Mouse (Mus musculus): ENCODE data around the gene Dohh. TPM values are rescaled to one million over a fixed set of nuclear protein-coding genes. Genes with fewer than 3 reads are reported as not detected.

Gene Dohh
- total and polyA plus RNA-seq, 3 experiments: 39.6 to 125 (median 54.3) TPM

DNA sequence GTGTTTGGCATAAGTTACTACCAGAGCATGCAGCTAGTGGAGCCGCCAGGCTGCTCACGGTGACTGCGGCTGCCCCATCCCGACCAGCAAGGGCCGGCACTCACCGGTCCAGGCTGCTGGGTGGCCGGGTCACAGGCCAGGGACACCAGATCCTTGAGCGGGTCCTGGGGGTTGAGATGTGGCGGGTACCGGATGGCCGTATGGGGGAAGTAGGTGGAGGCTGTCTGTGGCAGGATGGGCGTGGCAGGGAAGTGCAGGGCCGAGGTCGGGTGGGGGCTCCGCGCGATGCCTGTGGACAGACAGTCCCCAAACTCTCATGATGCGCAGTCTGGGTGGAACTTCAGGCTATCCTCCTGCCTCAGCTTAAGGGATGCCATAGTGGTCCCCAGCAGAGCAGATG, 20.5 kb downstream of the Dohh start:
- DNase-seq: peak; percentile 59

- no peak for DNase-seq
These were observed 21.5 kb downstream of the Dohh start for GRCm38 (mm10) chr10:81405588-81406201.

GRCm38 (mm10) chr10:81406504-81407440, 22.5 kb downstream of the Dohh start:
- DNase-seq: peak; percentile 30

DNA sequence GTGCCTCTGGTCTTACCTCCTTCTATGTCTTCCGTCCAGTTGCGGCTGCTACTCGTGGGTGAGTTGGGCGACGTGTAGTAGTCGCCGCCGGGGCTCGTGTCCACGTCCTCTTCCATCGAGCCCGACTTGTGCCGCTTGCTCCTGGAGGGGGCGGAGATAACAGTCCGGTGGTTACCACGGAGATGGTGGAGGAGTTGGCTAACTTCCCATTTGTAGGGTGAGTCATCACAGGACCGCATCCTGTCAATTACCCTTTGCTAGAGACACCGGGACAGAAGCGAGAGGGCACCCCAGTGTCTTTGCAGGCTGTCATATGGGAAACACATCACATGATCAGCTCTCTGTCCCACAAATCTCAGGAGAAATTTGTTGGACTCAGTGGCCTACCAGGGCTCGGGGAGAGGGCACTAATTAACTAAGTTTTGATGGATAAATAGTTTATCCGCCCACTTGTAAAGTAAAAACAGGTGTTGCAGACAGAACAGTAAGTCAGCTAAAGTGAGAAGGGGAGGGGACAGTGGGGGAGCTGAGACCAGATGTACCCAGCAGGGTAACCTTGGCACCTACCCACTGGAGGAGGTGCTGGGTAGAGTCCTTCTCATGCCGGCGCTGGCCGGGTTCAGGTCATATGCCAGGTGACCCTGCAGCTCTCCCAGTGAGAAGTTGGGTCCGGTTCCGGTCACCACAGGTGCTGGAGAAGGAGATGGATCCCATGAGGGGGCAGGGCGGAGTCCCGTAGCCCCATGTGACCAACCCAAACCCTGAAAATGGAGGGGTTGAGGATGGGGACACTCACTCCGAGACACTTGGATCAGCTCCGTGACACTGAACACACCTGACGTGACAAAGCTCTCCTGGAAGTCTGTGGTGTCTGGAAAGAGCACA, 23.6 kb downstream of the Dohh start:
- peak; percentile 95 for DNase-seq

GRCm38 (mm10) chr10:81408424-81408729, 24.1 kb downstream of the Dohh start:
- DNase-seq: no peak

DNA sequence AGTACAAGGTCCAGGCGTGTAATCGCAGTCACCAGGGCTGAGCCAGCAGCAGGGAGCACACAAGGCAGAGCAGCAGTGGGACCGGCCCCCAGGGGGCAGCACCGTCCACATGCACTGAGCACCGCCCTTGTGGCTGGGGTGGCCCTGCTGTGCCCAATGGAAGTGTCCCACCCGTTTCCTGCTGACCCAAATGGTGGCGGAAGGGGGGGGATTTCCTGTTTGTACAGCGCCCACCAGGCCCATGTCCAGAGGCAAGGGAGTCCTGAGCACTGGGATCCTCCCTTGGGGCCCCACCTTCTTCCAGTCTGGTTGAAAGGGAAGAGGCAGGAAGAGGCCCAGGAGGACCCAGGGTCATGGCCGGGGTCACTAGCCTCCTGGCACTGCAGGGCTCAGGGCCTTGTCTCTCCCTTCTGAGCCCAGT, 24.7 kb downstream of the Dohh start:
- peak; percentile 91 for DNase-seq

DNA sequence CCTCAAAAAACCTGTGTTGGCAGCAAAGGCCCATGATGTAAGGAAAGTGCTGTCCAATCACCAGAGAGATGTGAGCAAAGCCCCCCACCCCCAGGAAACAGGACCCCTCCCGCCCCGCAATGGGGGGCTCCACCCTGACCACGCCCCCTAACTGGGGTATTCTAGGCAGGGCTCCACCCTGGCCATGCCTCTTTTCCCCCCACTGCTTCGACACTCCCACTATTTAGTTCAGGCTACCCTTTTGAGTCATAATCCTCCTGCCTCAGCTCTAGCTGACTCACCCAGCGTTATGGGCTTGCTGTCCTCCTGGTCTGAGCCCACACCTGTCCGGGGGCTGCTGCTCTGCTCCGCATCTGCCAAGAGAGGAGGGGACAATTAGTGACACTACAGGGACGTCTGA, 25.1 kb downstream of the Dohh start:
- no peak for DNase-seq

GRCm38 (mm10) chr10:81410350-81410749, 26.1 kb downstream of the Dohh start:
- peak; percentile 39 for DNase-seq

- DNase-seq: peak; percentile 70
These were observed 26.8 kb downstream of the Dohh start for GRCm38 (mm10) chr10:81410981-81411380.

DNA sequence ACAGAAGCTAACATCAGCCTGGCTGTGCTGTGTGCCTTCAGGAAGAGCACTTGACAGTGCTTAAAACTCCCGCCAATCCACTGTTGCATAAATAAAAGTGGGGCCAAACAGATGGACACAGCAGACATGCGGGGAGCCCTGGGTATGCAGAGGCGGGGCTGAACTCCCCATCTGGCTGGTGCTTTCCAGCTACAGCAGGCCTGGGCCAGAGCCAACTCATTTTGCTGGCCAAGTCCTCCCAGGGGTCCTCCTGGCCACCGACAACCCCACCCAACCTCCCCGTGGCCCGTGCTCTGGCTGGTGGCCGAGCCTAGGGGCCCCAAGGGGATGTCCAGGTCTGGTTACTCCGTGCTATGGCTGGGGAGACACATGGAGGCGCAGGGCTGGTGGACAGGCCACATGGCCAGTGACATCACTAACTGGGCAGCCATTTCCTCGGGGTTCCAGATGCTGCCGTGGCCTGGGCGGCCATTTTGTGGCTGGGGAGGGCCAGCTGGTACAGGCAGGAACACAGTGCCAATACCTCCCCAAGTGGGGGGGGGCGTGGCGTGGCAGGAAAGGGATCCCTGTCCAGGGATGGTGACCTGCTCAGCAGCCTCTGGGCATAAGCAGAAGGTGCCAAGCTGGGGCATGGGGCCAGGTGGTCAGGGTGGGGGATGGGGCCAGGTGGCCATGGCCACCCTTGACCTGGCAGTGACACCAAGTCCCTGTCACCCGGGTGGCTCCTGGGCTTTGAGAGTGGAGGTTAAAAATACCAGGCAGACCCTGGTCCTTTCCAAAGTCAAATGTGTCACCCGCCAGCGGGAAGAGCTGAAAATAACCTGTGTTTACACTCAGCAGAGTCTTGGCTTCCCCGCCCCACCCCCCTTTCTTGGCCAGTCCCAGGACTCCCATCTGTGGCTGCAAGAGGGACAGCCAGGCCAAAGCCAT, 27.5 kb downstream of the Dohh start:
- peak; percentile 85 for DNase-seq

DNA sequence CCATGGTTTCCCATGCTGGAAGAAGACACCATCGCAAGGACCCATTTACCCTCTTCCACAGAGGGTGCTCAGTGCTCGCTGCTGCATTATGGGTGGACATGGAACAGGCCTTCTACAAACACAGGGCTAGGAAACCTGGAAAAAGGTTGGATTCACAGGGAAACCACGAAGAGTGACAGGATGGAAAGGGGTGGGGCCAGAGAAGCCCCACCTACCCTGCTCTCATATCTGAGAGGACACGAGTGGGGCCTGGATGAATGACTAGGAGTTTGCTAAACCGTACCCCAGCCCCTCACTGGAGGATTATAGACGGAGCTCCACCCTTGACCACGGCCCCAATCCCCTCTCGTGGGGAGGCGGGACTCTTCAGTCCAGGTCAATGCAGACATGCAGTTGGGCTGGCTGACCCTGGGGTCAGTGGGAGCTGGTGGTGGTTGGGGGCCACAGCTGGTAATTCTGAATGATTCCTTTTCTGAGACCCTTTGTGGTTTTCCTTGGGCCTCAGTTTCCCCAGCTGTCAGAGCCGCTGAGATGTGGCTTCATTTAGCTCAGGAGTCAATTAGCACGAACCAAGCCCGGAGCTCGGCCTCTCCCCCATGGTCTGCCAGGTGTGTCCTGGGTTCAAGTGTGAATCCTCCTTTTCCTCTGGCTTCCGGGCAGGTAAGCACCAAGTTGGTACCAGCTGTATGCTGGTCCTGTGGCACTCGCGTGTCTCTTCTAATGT, 28.5 kb downstream of the Dohh start:
- DNase-seq: no peak

DNA sequence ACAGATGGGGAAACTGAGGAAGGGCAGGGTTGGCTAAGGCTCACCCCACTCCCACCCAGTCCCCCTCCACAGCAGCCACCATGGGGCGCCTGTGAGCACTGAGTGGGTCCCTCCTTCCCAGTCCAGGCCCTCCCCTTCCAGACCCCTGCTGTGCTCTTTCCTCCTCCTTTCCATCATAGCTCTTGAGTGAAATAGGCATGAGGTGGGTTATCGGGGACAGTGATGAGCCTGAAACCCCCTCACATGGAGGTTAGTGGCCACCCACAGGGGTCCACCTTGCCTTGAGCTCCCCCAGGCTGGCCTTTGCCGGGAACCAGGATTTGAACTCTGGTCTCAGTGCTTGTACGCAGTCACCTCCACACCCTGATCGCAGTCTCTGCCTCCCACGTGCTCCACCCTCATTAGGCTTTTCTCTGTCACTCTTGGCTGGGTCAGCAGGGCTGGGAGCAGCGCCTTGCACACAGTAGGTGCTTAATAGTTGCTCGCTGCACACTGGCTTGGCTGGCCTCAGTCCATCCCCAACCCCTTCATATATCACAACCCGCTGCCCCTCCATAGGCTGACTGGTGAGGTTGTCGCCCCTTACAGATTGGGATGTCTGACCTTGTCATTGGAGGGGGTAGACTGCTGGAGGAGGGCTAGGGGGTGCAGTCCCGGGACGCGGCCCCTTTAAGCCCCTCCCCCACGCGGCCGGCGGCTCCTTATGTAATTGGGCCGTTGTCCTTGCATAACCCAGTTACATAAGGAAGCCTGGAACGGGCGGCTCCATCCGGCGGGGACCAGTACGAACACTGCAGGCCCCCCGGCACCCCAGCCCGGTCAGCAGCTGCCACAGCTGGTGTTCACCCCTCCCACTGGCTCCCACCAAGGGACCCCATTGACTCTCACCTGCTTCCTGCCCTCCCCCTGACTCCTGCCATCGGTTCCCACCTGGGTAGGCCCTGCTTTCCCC, 29.4 kb downstream of the Dohh start:
- DNase-seq: peak; percentile 90

GRCm38 (mm10) chr10:81414682-81415081, 30.5 kb downstream of the Dohh start:
- DNase-seq: no peak

- no peak for DNase-seq
These were observed 30.9 kb downstream of the Dohh start for GRCm38 (mm10) chr10:81415146-81415545.

DNA sequence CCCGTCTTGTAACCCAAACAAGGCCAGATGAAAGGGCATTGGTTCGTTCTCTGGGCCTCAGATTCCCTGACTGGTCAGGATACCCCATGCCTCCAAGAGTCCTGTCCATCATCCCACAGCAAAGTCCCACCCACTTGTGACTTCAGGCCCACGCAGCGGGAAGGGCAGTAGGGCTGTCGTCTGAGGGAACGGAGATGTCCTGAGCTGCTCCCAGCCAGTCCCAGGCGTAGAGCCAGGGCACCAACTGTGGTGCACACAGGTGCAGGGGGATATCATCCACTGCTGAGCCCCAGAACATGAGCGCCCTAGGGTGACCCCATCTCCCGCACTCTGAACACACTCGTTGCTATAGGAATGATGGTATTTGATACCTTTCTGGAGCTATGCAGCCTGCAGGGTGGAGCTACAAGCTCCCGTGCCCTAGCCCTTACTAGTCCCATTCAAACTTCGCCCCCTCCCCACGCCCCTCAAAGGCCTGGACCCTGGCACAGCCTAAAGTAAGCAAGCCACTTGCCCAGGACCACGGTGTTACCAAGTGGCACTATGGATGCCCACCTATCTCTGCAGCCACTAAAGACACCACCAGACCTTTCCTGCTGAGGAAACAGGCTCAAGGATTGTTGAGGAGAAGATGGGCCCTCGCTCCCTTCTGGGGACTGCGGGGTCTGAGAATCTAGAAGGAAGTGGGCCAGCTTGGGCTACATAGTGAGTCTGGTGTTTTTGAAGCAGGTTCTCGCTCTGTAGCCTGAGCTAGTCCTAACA, 31.5 kb downstream of the Dohh start:
- no peak for DNase-seq

DNA sequence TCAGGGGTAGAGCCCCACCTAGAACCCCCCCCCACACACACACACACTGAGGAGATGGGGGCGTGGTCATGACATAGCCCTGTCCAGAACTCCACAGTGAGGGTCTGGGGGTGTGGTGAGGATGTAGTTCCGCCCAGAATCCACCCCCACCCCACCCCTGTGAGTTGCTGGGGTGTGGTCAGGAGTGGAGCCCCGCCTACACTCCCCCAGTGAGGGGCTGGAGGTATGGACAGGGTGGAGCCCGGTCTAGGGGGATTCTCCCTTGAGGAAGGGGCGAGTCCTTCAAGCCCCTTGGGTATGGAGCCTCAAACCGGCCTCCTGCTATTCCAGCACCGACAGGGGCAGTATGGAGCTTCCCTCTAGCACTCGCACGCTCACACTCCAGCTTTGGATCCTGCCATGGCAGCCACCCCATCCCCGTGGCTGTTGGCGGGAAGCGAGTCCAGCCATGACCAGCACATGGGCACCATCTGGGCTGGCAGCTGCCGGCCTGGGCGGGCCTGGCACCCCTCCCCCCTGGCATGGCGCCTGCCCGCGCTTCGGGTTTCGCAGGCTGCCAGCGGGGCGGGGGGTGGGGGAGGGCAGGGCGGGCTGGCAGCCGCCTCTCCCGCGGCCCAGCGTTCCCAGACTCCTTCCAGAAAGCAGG, 32.5 kb downstream of the Dohh start:
- peak; percentile 88 for DNase-seq

GRCm38 (mm10) chr10:81417227-81418215, 33.3 kb downstream of the Dohh start:
- peak; percentile 53 for DNase-seq

Measured in adrenal gland, adult 2 months (tissue).